Mouse (Mus musculus) testis, postnatal 10 days (tissue): ENCODE data around the gene Serpina1c.
"Not testable (repeated sequence)": the region's sequence is repeated elsewhere in the genome, so short reads cannot be mapped to it uniquely, and the experiment has no call there.

ENCODE experiments used
- DNase-seq: peaks from one replicate; pipeline ENCODE4 v3.0.0; 2021; ENCODE audit warnings: low spot score

Gene Serpina1c

DNA sequence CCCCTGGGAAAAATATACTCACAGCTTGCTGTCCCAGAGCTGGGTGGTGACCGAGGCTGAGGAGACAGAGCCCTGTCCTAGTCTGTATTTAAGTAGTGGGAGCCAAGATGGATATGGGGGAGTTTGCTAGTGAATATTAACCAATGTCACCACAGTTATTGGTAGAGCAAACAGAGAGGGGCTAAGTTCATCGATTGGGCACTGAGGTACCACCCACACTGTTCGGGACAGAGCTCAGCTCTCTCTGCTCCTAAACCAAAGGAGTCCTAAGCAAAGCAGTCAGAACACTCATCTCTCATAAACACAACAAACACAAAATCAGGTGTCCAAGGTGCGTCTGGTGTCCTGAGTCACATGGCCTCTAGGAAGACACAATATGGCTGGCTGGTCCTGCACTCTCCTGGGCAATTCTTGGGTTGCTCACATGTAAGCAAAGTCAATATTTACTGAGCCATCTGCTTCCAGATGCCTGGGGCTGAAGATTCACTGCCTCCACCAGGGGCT is at the start of gene Serpina1c:
Gene Serpina1c (minus strand): TSS at position 51 of the 504 bp plus-strand sequence.
- DNase-seq, result not testable (repeated sequence)

DNA sequence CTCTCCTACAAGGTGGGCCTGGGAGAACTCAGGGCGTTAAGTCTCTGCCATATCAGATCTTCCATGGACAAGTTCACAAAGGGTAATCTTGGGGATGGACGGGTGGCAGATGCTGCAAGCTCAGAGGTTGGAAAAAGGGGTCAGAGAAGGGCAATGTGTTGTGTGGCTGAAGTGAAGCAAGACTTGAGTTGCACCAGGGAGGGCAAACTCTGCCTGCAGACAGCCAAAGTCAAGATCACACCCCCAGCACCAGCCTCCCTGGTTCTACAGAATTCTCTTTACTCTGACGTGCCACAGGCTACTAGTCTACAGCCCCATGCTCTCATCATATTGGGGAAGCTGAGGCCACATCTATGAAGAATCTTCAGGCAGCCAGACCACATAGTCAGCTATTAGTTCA is 48.3 kb upstream of the Serpina1c start:
- not testable (repeated sequence) for DNase-seq

DNA sequence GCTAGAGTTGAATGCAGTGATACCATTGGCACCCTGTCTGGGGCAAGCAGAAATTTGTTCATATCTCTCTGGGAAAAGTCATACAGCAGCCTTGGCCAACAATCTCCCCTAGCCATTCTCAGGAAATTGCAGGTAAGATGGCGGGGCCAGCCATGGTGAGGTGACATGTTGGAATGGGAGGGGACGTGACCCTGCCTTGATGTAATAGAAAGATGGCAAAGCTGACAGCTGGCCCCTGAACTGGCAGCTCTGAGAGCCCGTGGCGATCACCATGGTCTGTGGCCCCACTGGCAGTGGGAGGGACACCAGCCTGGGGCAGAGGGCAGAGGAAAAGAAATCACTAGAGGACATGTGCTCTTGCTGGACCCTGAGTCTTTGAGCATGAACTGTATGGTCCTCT is 41.6 kb upstream of the Serpina1c start:
- no peak for DNase-seq

DNA sequence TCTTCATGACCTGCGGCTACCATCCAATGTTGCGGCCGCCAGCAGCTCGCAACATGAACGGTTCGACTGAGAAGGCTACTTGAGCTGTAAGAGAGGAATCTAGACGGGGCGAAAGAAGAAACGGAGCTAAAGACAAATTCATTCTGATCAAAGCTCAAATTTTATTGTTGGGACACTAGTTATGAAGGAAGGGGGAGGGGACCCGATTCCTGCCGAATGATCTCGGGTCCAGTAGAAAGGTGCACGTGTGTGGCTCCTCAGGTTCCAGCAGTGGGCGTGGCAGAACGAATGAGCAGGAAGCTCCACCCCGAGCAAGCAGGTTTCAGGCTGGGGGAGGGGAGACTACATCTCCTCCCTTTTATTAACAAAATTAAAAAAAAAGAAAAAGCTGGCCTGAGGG is 4.5 kb upstream of the Serpina1c start:
- DNase-seq, result not testable (repeated sequence)

DNA sequence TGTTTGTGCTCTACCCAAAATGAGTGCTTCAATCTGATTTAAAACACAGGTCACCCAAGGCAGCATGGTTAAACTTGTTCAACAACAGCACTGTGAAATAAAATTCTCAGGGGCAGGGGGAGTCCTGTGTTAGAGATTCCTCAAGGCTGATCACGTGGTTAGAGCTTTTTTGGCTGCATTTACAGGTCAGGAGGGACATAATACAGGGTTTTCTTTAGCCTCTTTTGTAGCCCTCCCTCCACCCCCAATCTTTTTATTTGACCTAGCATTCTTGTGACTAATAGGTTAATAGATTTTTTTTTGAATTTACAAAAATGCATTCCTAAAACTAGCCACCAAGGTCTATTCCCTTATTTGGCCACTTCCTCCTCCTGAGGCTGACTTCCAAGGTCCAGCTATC is 3.1 kb upstream of the Serpina1c start:
- not testable (repeated sequence) for DNase-seq

DNA sequence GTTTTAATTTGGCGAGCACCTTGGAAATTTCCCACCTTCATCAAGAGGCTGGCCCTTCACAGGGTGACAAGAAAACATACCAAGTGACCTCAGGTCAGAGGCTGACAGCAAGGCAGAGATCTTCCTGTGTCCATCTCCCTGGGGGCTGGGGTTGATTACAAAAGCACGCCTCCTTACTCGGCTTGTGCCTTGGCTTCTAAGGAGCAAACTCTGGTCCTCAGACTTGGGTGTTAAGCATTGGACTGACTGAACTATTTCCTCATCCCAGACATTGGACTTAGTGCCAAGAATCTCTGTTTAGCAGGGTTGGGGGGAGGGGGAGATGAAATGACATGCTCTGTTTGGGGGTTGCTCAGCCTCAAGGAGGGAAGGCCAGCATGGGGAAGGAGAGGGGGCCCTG is 2.8 kb downstream of the Serpina1c start:
- DNase-seq, result not testable (repeated sequence)

DNA sequence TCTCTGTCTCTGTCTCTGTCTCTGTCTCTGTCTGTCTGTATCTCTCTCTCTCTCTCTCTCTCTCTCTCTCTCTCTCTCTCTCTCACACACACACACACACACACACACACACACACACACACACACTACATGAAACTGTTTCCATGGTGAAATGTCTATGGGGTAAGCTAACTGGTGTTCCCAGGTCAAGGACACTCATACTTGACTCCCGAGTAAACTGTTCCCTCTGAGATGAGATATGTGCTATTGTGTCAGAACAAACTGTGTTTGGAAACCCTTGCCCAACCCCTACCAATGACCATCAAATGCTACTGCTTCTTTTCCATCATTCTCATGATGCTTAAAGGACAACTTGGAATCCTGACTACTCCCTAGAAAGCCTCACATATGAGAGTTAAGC is 37.8 kb downstream of the Serpina1c start:
- not testable (repeated sequence) for DNase-seq

DNA sequence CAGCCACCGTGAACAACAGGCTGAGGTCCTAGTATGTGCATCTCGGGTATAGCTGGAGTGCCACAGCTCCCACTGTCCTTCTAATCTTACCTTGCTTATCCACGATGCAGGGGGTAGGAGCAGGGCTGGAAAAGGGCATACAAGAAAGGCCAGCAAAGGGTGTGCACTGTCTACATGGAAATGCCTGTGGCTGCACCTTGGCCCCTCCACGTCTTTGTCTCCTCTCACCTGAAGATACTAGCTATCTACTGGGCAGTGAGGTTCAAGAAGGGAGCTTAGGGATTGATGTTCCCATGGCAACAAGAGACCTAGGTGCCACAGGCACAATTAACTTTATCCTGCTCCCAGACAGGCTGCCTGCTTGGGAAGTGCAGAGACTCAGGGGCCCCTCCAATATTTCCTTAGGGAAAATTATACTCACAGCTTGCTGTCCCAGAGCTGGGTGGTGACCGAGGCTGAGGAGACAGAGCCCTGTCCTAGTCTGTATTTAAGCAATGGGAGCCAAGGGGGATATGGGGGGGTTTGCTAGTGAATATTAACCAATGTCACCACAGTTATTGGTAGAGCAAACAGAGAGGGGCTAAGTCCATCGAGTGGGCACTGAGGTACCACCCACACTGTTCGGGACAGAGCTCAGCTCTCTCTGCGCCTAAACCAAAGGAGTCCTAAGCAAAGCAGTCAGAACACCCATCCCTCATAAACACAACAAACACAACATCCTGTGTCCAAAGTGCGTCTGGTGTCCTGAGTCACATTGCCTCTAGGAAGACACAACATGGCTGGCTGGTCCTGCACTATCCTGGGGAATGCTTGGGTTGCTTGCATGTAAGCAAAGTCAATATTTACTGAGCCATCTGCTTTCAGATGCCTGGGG is 41.3 kb downstream of the Serpina1c start, which contains the start of gene Serpina1a:
Gene Serpina1a (minus strand): TSS at position 462 of the 874 bp plus-strand sequence.
- DNase-seq, result not testable (repeated sequence)

DNA sequence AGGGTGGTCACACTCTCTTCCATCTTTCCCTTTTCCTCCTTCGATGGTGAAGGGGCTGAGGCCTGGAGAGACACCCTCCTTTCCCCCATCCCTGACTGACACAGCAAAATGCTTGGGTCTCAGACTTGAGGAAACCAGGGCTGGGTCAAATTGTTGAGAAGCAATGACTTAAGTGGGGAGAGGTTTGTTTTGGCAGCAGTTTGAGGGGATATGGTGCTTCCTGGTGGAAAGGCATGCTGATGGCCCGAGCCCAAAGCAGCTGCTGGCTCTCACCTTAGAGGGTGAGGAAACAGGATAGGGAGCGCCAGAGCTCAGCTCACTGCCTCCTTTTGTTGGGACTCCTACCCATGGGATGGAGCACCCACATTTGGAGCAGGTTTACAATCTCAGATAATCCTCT is 43.7 kb downstream of the Serpina1c start:
- DNase-seq, result no peak

DNA sequence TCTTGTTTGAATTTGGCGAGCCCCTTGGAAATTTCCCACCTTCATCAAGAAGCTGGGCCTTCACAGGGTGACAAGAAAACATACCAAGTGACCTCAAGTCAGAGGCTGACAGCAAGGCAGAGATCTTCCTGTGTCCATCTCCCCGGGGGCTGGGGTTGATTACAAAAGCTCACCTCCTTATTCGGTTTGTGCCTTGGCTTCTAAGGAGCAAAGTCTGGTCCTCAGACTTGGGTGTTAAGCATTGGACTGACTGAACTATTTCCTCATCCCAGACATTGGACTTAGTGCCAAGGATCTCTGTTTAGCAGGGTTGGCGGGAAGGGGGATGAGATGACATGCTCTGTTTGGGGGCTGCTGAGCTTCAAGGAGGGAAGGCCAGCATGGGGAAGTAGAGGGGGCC is 44.1 kb downstream of the Serpina1c start:
- DNase-seq, result not testable (repeated sequence)

DNA sequence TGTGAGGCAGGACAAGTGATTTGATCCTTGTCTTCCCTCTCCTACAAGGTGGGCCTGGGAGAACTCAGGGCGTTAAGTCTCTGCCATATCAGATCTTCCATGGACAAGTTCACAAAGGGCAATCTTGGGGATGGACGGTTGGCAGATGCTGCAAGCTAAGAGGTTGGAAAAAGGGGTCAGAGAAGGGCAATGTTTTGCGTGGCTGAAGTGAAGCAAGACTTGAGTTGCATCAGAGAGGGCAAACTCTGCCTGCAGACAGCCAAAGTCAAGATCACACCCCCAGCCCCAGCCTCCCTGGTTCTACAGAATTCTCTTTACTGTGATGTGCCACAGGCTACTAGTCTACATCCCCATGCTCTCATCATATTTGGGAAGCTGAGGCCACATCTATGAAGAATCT is 45.1 kb downstream of the Serpina1c start:
- DNase-seq, result not testable (repeated sequence)

DNA sequence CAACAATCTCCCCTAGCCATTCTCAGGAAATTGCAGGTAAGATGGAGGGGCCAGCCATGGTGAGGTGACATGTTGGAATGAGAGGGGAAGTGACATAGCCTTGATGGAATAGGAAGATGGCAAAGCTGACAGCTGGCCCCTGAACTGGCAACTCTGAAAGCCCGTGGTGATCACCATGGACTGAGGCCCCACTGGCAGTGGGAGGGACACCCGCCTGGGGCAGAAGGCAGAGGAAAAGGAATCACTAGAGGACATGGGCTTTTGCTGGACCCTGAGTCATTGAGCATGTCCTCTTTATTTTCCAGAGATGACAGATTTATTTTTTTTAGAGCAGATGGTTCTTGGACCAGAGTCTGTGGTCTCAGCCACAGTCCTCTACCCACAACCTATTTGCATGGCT is 51.7 kb downstream of the Serpina1c start:
- not testable (repeated sequence) for DNase-seq
